Comparison of ENCODE assay signal across 8 mouse cellular contexts in genomic region chr10:78752452-78753191, GRCm38 (mm10). TPM values are rescaled to one million over a fixed set of nuclear protein-coding genes. Genes with fewer than 3 reads are reported as not detected.
A peak's percentile ranks its signal among the peaks of the same experiment; 100 is the strongest.
DNase-seq lines count a peak whose midpoint lies in the region; ATAC-seq lines count a peak whose summit lies in the region.

TSS of gene Ccdc105 (minus strand) at chr10:78753065.

- DNase-seq in adrenal gland, adult 8-10 months = peak; percentile 26
- peak; percentile 72 for DNase-seq in cerebellum, adult 8-10 months
- peak; percentile 87 for DNase-seq in forelimb bud, embryonic 11.5 days (ENCODE audit: low read depth, low spot score)
- DNase-seq in left cerebral cortex, postnatal 25 days (ENCODE audit: low spot score in 2 of 2) = peak; percentile 86 to 89
- DNase-seq in midbrain, embryonic 14.5 days = peak; percentile 96
- DNase-seq in telencephalon, adult 2 months (ENCODE audit: low read depth, low spot score) = peak; percentile 72

- peak within 1 kb of the TSS; percentile 91 for H3K27ac ChIP-seq in hindbrain, embryonic 15.5 days (replicated peaks)
- peak within 1 kb of the TSS; percentile 92 for H3K27ac ChIP-seq in midbrain, embryonic 14.5 days (replicated peaks; ENCODE audit: low read depth, low read length)

- no peaks in the 10 kb centered on the region for H3K9me3 ChIP-seq in hindbrain, embryonic 15.5 days
- no peaks in the 10 kb centered on the region for H3K9me3 ChIP-seq in midbrain, embryonic 14.5 days (ENCODE audit: control insufficient read depth, low read length)

- H3K4me1 ChIP-seq in hindbrain, embryonic 15.5 days (replicated peaks) = peaks cover 22% of the 10 kb centered on the region
- peaks cover 12% of the 10 kb centered on the region; the same call in 1 of the 2 replicates for H3K4me1 ChIP-seq in midbrain, embryonic 14.5 days (ENCODE audit: control insufficient read depth, insufficient read depth, low read length)

- H3K4me2 ChIP-seq in hindbrain, embryonic 15.5 days = peak within 1 kb of the TSS; percentile 70
- peak within 1 kb of the TSS; percentile 85 for H3K4me2 ChIP-seq in midbrain, embryonic 14.5 days (ENCODE audit: low read length)

- under 1% methylated on average over 61 of the region's 61 CpGs for WGBS in hindbrain, embryonic 15.5 days
- WGBS in midbrain, embryonic 14.5 days = under 1% methylated on average over 58 of the region's 61 CpGs

- no peaks in the 10 kb centered on the region for H3K36me3 ChIP-seq in hindbrain, embryonic 15.5 days
- H3K36me3 ChIP-seq in midbrain, embryonic 14.5 days (ENCODE audit: control insufficient read depth, insufficient read depth, low read length) = no peaks in the 10 kb centered on the region

- peak within 1 kb of the TSS; percentile 47 for H3K4me3 ChIP-seq in hindbrain, embryonic 15.5 days
- H3K4me3 ChIP-seq in midbrain, embryonic 14.5 days (replicated peaks; ENCODE audit: low read depth, low read length) = peak within 1 kb of the TSS; percentile 54

- peak; percentile 95 for ATAC-seq in hindbrain, embryonic 15.5 days (ENCODE audit: low FRiP score, low read depth)
- ATAC-seq in midbrain, embryonic 14.5 days (ENCODE audit: low FRiP score, low TSS enrichment) = peak; percentile 93
- no peak for ATAC-seq in inflammation-experienced regulatory T-cells, adult 6 months

- no peaks in the 10 kb centered on the region for H3K27me3 ChIP-seq in hindbrain, embryonic 15.5 days
- H3K27me3 ChIP-seq in midbrain, embryonic 14.5 days (ENCODE audit: control insufficient read depth, insufficient read depth, low read length) = no peaks in the 10 kb centered on the region

- intact Hi-C loops in left cerebral cortex, postnatal 25 days (cut with DNase I) = loop anchor here (5.0 kb wide), 1 partner anchor 345 kb away; the partner anchor contains the start of gene 2610008E11Rik

- H3K9ac ChIP-seq in hindbrain, embryonic 15.5 days = peak within 1 kb of the TSS; percentile 59
- peak within 1 kb of the TSS; percentile 84 for H3K9ac ChIP-seq in midbrain, embryonic 14.5 days (replicated peaks; ENCODE audit: low read length)

RNA-seq across cellular contexts. Expression of gene Ccdc105, which starts in this region (rescaled TPM):
- not detected for total RNA-seq in adrenal gland, adult 8-10 months (2022)
- 0.39 and 0.65 TPM in 2 replicates for polyA plus RNA-seq in hindbrain, embryonic 15.5 days (2015; fragmentation: Nextera tagmentation; extraction: Ambion mirVana)
- under 1 TPM; 0.41 to 0.57 TPM for total RNA-seq in left cerebral cortex, postnatal 25 days (2021)
- 0.34 and 0.43 TPM in 2 replicates for polyA plus RNA-seq in midbrain, embryonic 14.5 days (2014; fragmentation: Nextera tagmentation; extraction: Ambion mirVana)
- not detected for polyA plus RNA-seq in inflammation-experienced regulatory T-cells, adult 6 months (2017; shearing (Covaris generic))

Comparison
In these comparisons a context has a peak if more than half of its experiments do, and no peak if none do; other contexts are left out.
1. Peak in DNase-seq in adrenal gland, adult 8-10 months; RNA of the gene not detected or under 1 TPM.
2. Peak in ATAC-seq, H3K4me3 ChIP-seq, H3K27ac ChIP-seq, H3K9ac ChIP-seq and H3K4me2 ChIP-seq in hindbrain, embryonic 15.5 days; RNA of the gene not detected or under 1 TPM.
3. Peak in DNase-seq in left cerebral cortex, postnatal 25 days; RNA of the gene not detected or under 1 TPM.
4. Peak in DNase-seq, ATAC-seq, H3K4me3 ChIP-seq, H3K27ac ChIP-seq, H3K9ac ChIP-seq and H3K4me2 ChIP-seq in midbrain, embryonic 14.5 days; RNA of the gene not detected or under 1 TPM.
5. DNase-seq: peak in every context shown above with its lines; median percentile 96 in midbrain, embryonic 14.5 days; 88 in left cerebral cortex, postnatal 25 days; 87 in forelimb bud, embryonic 11.5 days; 72 in cerebellum, adult 8-10 months; 72 in telencephalon, adult 2 months; 26 in adrenal gland, adult 8-10 months.